Comparison of ENCODE assay signal across 8 mouse cellular contexts in genomic region chr7:27542392-27543033, GRCm38 (mm10). TPM values are rescaled to one million over a fixed set of nuclear protein-coding genes. Genes with fewer than 3 reads are reported as not detected.
DNase-seq lines count a peak whose midpoint lies in the region; ATAC-seq and TF ChIP-seq lines count a peak whose summit lies in the region.

No protein-coding gene starts in this region.

- no peaks in the 10 kb centered on the region for H3K27me3 ChIP-seq in ES-Bruce4 (ENCODE audit: control insufficient read depth, insufficient read depth, low read length, poor library complexity, severe bottlenecking)
- H3K27me3 ChIP-seq in forebrain, embryonic 12.5 days: no peaks in the 10 kb centered on the region
- no peaks in the 10 kb centered on the region for H3K27me3 ChIP-seq in heart, postnatal 0 days (ENCODE audit: control insufficient read depth, insufficient read depth, low read length)
- no peaks in the 10 kb centered on the region for H3K27me3 ChIP-seq in liver, embryonic 15.5 days
- no peaks in the 10 kb centered on the region for H3K27me3 ChIP-seq in neural tube, embryonic 12.5 days (replicated peaks)

- H3K27ac ChIP-seq in ES-Bruce4 (ENCODE audit: insufficient read depth, low read length): no peak overlapping the region
- H3K27ac ChIP-seq in forebrain, embryonic 12.5 days: no peak overlapping the region
- no peak overlapping the region for H3K27ac ChIP-seq in heart, postnatal 0 days (ENCODE audit: low read depth)
- H3K27ac ChIP-seq in liver, embryonic 15.5 days (replicated peaks): peak overlapping the region; percentile 91
- no peak overlapping the region for H3K27ac ChIP-seq in neural tube, embryonic 12.5 days

- ATAC-seq in forebrain, embryonic 12.5 days (ENCODE audit: low FRiP score): peak; percentile 95
- ATAC-seq in heart, postnatal 0 days (ENCODE audit: insufficient read depth, low read depth): peak; percentile 84
- ATAC-seq in liver, embryonic 15.5 days (ENCODE audit: insufficient read depth): peak; percentile 60
- peak; percentile 92 for ATAC-seq in neural tube, embryonic 12.5 days (ENCODE audit: low FRiP score, low read depth)

- TF ChIP-seq CTCF in ES-Bruce4 (IDR thresholded peaks at IDR 0.05; ENCODE audit: low read depth, low read length): no peak
- no peak for TF ChIP-seq CTCF in heart, postnatal 0 days (IDR thresholded peaks at IDR 0.05; ENCODE audit: low read depth)

- H3K36me3 ChIP-seq in ES-Bruce4 (ENCODE audit: control insufficient read depth, insufficient read depth, low read length, poor library complexity, severe bottlenecking): no peaks in the 10 kb centered on the region; the same call in 1 of the 2 replicates
- peaks cover 20% of the 10 kb centered on the region for H3K36me3 ChIP-seq in forebrain, embryonic 12.5 days (replicated peaks)
- H3K36me3 ChIP-seq in heart, postnatal 0 days (replicated peaks; ENCODE audit: control insufficient read depth, insufficient read depth, low read length): peaks cover 8% of the 10 kb centered on the region; the same call in 1 of the 2 replicates
- H3K36me3 ChIP-seq in liver, embryonic 15.5 days (replicated peaks): peaks cover 35% of the 10 kb centered on the region
- H3K36me3 ChIP-seq in neural tube, embryonic 12.5 days: peaks cover 26% of the 10 kb centered on the region

- H3K9ac ChIP-seq in ES-Bruce4 (ENCODE audit: low read depth, poor library complexity, severe bottlenecking): peak overlapping the region; percentile 40
- H3K9ac ChIP-seq in forebrain, embryonic 12.5 days: peak overlapping the region; percentile 62
- H3K9ac ChIP-seq in heart, postnatal 0 days (replicated peaks; ENCODE audit: low read depth, low read length): peak overlapping the region; percentile 63
- H3K9ac ChIP-seq in liver, embryonic 15.5 days: peak overlapping the region; percentile 81
- H3K9ac ChIP-seq in neural tube, embryonic 12.5 days: peak overlapping the region; percentile 65

- peak; percentile 68 for DNase-seq in c-Kit-positive CD71-positive TER-119-positive erythroid progenitor cells, embryonic 14.5 days (ENCODE audit: low spot score)
- DNase-seq in heart, postnatal 0 days (ENCODE audit: low spot score): peak; percentile 68
- peak; percentile 73 to 86 for DNase-seq in kidney, postnatal 36 days
- DNase-seq in telencephalon, adult 2 months (ENCODE audit: low read depth, low spot score): peak; percentile 88

- H3K4me1 ChIP-seq in ES-Bruce4 (ENCODE audit: control insufficient read depth, insufficient read depth, low read length): no peaks in the 10 kb centered on the region
- peaks cover 23% of the 10 kb centered on the region for H3K4me1 ChIP-seq in forebrain, embryonic 12.5 days
- H3K4me1 ChIP-seq in heart, postnatal 0 days (ENCODE audit: control insufficient read depth, insufficient read depth): peaks cover 20% of the 10 kb centered on the region
- peaks cover 73% of the 10 kb centered on the region for H3K4me1 ChIP-seq in liver, embryonic 15.5 days (replicated peaks)
- peaks cover 11% of the 10 kb centered on the region for H3K4me1 ChIP-seq in neural tube, embryonic 12.5 days

- TF ChIP-seq POLR2A in ES-Bruce4 (IDR thresholded peaks at IDR 0.05; ENCODE audit: insufficient read depth, low read length): peak; percentile 86

- H3K9me3 ChIP-seq in ES-Bruce4 (replicated peaks; ENCODE audit: control insufficient read depth, insufficient read depth, low read length, poor library complexity, severe bottlenecking): no peaks in the 10 kb centered on the region
- H3K9me3 ChIP-seq in forebrain, embryonic 12.5 days: no peaks in the 10 kb centered on the region
- no peaks in the 10 kb centered on the region for H3K9me3 ChIP-seq in heart, postnatal 0 days (replicated peaks; ENCODE audit: control insufficient read depth, low read length)
- no peaks in the 10 kb centered on the region for H3K9me3 ChIP-seq in liver, embryonic 15.5 days (replicated peaks)
- H3K9me3 ChIP-seq in neural tube, embryonic 12.5 days: no peaks in the 10 kb centered on the region

- no peak for TF ChIP-seq EP300 in ES-Bruce4 (IDR thresholded peaks at IDR 0.05; ENCODE audit: insufficient read depth, low read depth, low read length)
- TF ChIP-seq EP300 in heart, postnatal 0 days (IDR thresholded peaks at IDR 0.05; ENCODE audit: low read depth): no peak

- peak overlapping the region; percentile 58 for H3K4me3 ChIP-seq in ES-Bruce4 (ENCODE audit: low read depth, low read length)
- H3K4me3 ChIP-seq in forebrain, embryonic 12.5 days (replicated peaks): peak overlapping the region; percentile 45
- peak overlapping the region; percentile 60 for H3K4me3 ChIP-seq in heart, postnatal 0 days (ENCODE audit: low read depth, low read length)
- H3K4me3 ChIP-seq in liver, embryonic 15.5 days (replicated peaks): peak overlapping the region; percentile 71
- peak overlapping the region; percentile 50 for H3K4me3 ChIP-seq in neural tube, embryonic 12.5 days

- WGBS in forebrain, embryonic 12.5 days: 1% methylated on average over 30 of the region's 30 CpGs
- WGBS in heart, postnatal 0 days: 2% methylated on average over 30 of the region's 30 CpGs
- WGBS in liver, embryonic 15.5 days (ENCODE audit: insufficient replicate concordance): 4% methylated on average over 30 of the region's 30 CpGs
- 4% methylated on average over 30 of the region's 30 CpGs for WGBS in neural tube, embryonic 12.5 days

- peak overlapping the region; percentile 80 for H3K4me2 ChIP-seq in forebrain, embryonic 12.5 days
- H3K4me2 ChIP-seq in heart, postnatal 0 days (ENCODE audit: low read depth, low read length): peak overlapping the region; percentile 99
- H3K4me2 ChIP-seq in liver, embryonic 15.5 days: peak overlapping the region; percentile 91
- H3K4me2 ChIP-seq in neural tube, embryonic 12.5 days (replicated peaks): peak overlapping the region; percentile 74

RNA-seq across cellular contexts. Expression of gene Pld3, which starts 10.5 kb away (rescaled TPM):
- 50.8 and 72.8 TPM in 2 replicates for polyA plus RNA-seq in ES-Bruce4 (2011; ENCODE audit: insufficient read depth, insufficient read length, low read depth, missing spikeins)
- 58.1 and 58.2 TPM in 2 replicates for polyA plus RNA-seq in forebrain, embryonic 12.5 days (2016; fragmentation: Nextera tagmentation; extraction: Ambion mirVana)
- 37.3 and 58.5 TPM in 2 replicates for total RNA-seq in heart, postnatal 0 days (2014; rRNA removed; ENCODE audit: low replicate concordance)
- polyA plus RNA-seq in heart, postnatal 0 days (2015; fragmentation: Nextera tagmentation; extraction: Ambion mirVana): 38.9 and 43.8 TPM in 2 replicates
- 76.3 and 93.4 TPM in 2 replicates for polyA plus RNA-seq in liver, embryonic 15.5 days (2015; fragmentation: Nextera tagmentation; extraction: Ambion mirVana)
- polyA plus RNA-seq in neural tube, embryonic 12.5 days (2016; fragmentation: Nextera tagmentation; extraction: Ambion mirVana): 90.8 and 91.3 TPM in 2 replicates

RNA-seq across cellular contexts. Expression of gene 2310022A10Rik, which starts 10.5 kb away (rescaled TPM):
- 36.1 and 36.7 TPM in 2 replicates for polyA plus RNA-seq in ES-Bruce4 (2011; ENCODE audit: insufficient read depth, insufficient read length, low read depth, missing spikeins)
- polyA plus RNA-seq in forebrain, embryonic 12.5 days (2016; fragmentation: Nextera tagmentation; extraction: Ambion mirVana): 38.7 and 39.6 TPM in 2 replicates
- total RNA-seq in heart, postnatal 0 days (2014; rRNA removed; ENCODE audit: low replicate concordance): 3.8 and 21.3 TPM in 2 replicates
- 39.7 and 41.8 TPM in 2 replicates for polyA plus RNA-seq in heart, postnatal 0 days (2015; fragmentation: Nextera tagmentation; extraction: Ambion mirVana)
- polyA plus RNA-seq in liver, embryonic 15.5 days (2015; fragmentation: Nextera tagmentation; extraction: Ambion mirVana): 15.7 and 17.3 TPM in 2 replicates
- polyA plus RNA-seq in neural tube, embryonic 12.5 days (2016; fragmentation: Nextera tagmentation; extraction: Ambion mirVana): 31.8 and 36.0 TPM in 2 replicates

RNA-seq across cellular contexts. Expression of gene Hipk4, which starts 19.4 kb away (rescaled TPM):
- 1.4 and 1.5 TPM in 2 replicates for polyA plus RNA-seq in ES-Bruce4 (2011; ENCODE audit: insufficient read depth, insufficient read length, low read depth, missing spikeins)
- 0.26 and 0.57 TPM in 2 replicates for polyA plus RNA-seq in forebrain, embryonic 12.5 days (2016; fragmentation: Nextera tagmentation; extraction: Ambion mirVana)
- 0.23 and 1.1 TPM in 2 replicates for total RNA-seq in heart, postnatal 0 days (2014; rRNA removed; ENCODE audit: low replicate concordance)
- 0.15 and 0.18 TPM in 2 replicates for polyA plus RNA-seq in heart, postnatal 0 days (2015; fragmentation: Nextera tagmentation; extraction: Ambion mirVana)
- polyA plus RNA-seq in liver, embryonic 15.5 days (2015; fragmentation: Nextera tagmentation; extraction: Ambion mirVana): 0.10 and 0.16 TPM in 2 replicates
- polyA plus RNA-seq in neural tube, embryonic 12.5 days (2016; fragmentation: Nextera tagmentation; extraction: Ambion mirVana): 0.44 and 0.54 TPM in 2 replicates

RNA-seq across cellular contexts. Expression of gene Prx, which starts 43.4 kb away (rescaled TPM):
- polyA plus RNA-seq in ES-Bruce4 (2011; ENCODE audit: insufficient read depth, insufficient read length, low read depth, missing spikeins): 4.2 and 5.7 TPM in 2 replicates
- 2.9 and 3.5 TPM in 2 replicates for polyA plus RNA-seq in forebrain, embryonic 12.5 days (2016; fragmentation: Nextera tagmentation; extraction: Ambion mirVana)
- 1.9 and 2.2 TPM in 2 replicates for total RNA-seq in heart, postnatal 0 days (2014; rRNA removed; ENCODE audit: low replicate concordance)
- polyA plus RNA-seq in heart, postnatal 0 days (2015; fragmentation: Nextera tagmentation; extraction: Ambion mirVana): 1.1 TPM in 2 replicates
- 0.67 and 0.75 TPM in 2 replicates for polyA plus RNA-seq in liver, embryonic 15.5 days (2015; fragmentation: Nextera tagmentation; extraction: Ambion mirVana)
- polyA plus RNA-seq in neural tube, embryonic 12.5 days (2016; fragmentation: Nextera tagmentation; extraction: Ambion mirVana): 2.2 and 2.8 TPM in 2 replicates

RNA-seq across cellular contexts. Expression of gene Akt2, which starts 48.8 kb away (rescaled TPM):
- polyA plus RNA-seq in ES-Bruce4 (2011; ENCODE audit: insufficient read depth, insufficient read length, low read depth, missing spikeins): 38.7 and 39.8 TPM in 2 replicates
- 81.2 and 84.6 TPM in 2 replicates for polyA plus RNA-seq in forebrain, embryonic 12.5 days (2016; fragmentation: Nextera tagmentation; extraction: Ambion mirVana)
- 129 and 138 TPM in 2 replicates for total RNA-seq in heart, postnatal 0 days (2014; rRNA removed; ENCODE audit: low replicate concordance)
- polyA plus RNA-seq in heart, postnatal 0 days (2015; fragmentation: Nextera tagmentation; extraction: Ambion mirVana): 74.0 and 80.5 TPM in 2 replicates
- 26.4 and 28.3 TPM in 2 replicates for polyA plus RNA-seq in liver, embryonic 15.5 days (2015; fragmentation: Nextera tagmentation; extraction: Ambion mirVana)
- polyA plus RNA-seq in neural tube, embryonic 12.5 days (2016; fragmentation: Nextera tagmentation; extraction: Ambion mirVana): 74.8 and 78.2 TPM in 2 replicates
